Mouse (Mus musculus) brain, adult 2 months (tissue): ENCODE measurements around the gene Mrpl19.

Experiments used
- DNase-seq: peaks from one replicate; pipeline ENCODE4 v3.0.0; 2011; ENCODE audit warnings: low read depth, low spot score

Gene Mrpl19

GRCm38 (mm10) chr6:81933281-81933680, 32.5 kb downstream of the Mrpl19 start:
- no peak for DNase-seq

DNA sequence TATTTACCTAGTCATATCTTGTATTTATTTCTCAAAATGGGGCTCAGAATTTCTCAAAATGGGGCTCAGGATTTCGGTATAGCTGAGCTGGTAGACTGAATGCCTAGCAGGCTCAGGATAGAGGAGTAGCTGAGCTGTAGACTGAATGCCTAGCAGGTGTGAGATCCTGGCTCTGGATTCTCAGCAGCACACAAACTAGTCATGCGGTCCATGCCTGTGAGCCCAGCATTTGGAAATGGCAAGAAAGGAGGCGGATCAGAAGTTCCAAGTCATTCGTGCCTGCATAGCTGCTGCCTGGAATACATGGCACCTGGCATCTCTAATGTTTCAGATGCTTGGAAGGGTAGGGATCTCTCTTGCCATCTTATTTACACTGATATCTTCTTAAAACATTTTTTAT, 36.4 kb downstream of the Mrpl19 start:
- DNase-seq = peak; percentile 58

GRCm38 (mm10) chr6:81924304-81924703, 41.5 kb downstream of the Mrpl19 start:
- DNase-seq = no peak

GRCm38 (mm10) chr6:81923523-81924142, 42.1 kb downstream of the Mrpl19 start, which contains the start of gene Gcfc2:
Gcfc2 (plus strand) TSS chr6:81923669.
- DNase-seq = peak; percentile 95

GRCm38 (mm10) chr6:81912177-81912576, 53.6 kb downstream of the Mrpl19 start:
- peak; percentile 93 for DNase-seq

DNA sequence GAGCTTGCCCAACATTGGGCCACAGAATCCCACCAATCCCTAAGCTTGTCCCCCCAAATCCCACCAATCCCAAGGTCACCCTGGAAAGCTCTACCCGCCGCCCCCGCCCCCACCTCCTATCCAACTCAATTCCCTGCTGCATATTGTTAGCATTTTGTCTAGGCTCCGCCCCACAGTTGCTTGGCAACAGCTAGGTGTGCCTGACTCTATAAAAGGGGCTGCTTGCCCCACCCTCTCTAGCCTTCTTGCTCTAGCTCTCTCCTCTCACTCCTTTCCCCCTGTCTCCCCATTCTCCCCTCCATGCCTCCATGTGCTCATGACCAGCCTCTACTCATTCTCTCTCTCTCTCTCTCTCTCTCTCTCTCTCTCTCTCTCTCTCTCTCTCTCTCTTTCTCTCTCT, 54.0 kb downstream of the Mrpl19 start:
- DNase-seq = no peak

DNA sequence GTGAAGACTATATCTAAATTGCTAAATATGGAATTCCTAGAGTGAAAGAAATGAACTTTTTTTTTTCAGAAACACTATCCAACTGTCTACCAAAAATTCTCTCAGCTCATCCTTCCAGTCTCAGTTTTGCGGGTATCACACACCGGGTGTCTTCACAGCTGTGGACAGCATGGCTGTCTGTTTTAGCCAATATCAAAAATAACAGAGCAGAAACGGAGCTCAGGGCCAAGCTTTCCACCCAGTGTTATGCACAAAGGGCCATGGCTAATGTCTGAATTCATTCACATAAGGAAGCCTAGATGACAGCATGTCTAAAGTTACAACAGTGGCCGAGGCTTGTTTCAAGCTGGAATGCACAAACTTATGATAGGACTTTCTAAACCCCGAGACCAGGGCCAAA, 54.5 kb downstream of the Mrpl19 start:
- DNase-seq = peak; percentile 33

DNA sequence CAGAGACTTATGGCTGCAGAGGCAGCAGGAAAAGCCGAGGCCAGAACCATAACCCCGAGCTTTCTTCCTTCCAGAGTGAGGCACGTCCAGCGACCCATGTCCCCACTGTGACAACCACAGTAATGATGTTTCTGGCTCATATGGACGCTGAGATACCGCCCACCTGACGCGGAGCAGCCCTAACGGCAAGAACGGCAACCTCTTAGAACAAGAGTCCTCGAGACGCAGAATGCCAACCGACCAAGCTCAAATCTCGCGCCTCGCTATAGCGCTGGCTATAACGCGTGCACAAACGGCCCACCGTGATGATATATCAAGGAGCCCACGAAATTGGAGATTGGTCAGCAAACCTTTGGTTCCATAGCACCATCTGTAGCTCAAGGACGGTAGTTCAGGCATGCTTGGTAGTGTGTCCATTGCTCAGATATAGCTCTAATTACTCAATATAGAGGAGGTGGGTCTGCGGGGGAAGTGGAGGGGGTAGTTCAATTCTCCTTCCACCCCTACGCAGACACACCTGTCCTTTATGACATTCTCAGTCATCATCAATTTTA, 55.4 kb downstream of the Mrpl19 start:
- DNase-seq = no peak
